Mouse (Mus musculus) neural tube, embryonic 11.5 days (tissue): ENCODE results near the gene Mn1. TPM values are rescaled to one million over a fixed set of nuclear protein-coding genes. Genes with fewer than 3 reads are reported as not detected.
A peak's percentile ranks its signal among the peaks of the same experiment; 100 is the strongest.

Source experiments
- ATAC-seq: fragments of 200-750 bp; cut with Nextera tagmentation; 2 replicates; pipeline ENCODE4 v1.8.0; 2017; ENCODE audit warnings: moderate number of reproducible peaks, mild to moderate bottlenecking, moderate TSS enrichment, moderate library complexity; ENCODE audit not compliant: insufficient read depth, low FRiP score, low TSS enrichment
- DNase-seq: peaks from one replicate; pipeline ENCODE4 v3.0.0-alpha.2; 2015; ENCODE audit warnings: low spot score
- H3K27ac ChIP-seq: fragments of 300-500 bp; sonication (generic); 2 replicates; pipeline ENCODE4 v1.5.1; 2014; ENCODE audit warnings: low read depth, mild to moderate bottlenecking, low read length
- H3K27me3 ChIP-seq: fragments of 300-500 bp; sonication (generic); 2 replicates; pipeline ENCODE4 v1.6.1; 2014; ENCODE audit warnings: mild to moderate bottlenecking, low read length, mixed read lengths; ENCODE audit not compliant: control insufficient read depth, insufficient read depth
- H3K36me3 ChIP-seq: fragments of 300-500 bp; sonication (generic); 2 replicates; pipeline ENCODE4 v1.6.1; 2014; ENCODE audit warnings: mild to moderate bottlenecking, low read length, moderate library complexity, mixed read lengths; ENCODE audit not compliant: control insufficient read depth, insufficient read depth
- H3K4me1 ChIP-seq: fragments of 300-500 bp; sonication (generic); 2 replicates; pipeline ENCODE4 v1.6.1; 2014; ENCODE audit warnings: low read length, mixed read lengths; ENCODE audit not compliant: control insufficient read depth, insufficient read depth
- H3K4me2 ChIP-seq: fragments of 300-500 bp; sonication (generic); 2 replicates; pipeline ENCODE4 v1.6.1; 2014; ENCODE audit warnings: low read depth, mild to moderate bottlenecking, moderate library complexity
- H3K4me3 ChIP-seq: fragments of 300-500 bp; sonication (generic); 2 replicates; pipeline ENCODE4 v1.5.1; 2014; ENCODE audit warnings: low read depth, low read length
- H3K9ac ChIP-seq: fragments of 300-500 bp; sonication (generic); 2 replicates; pipeline ENCODE4 v1.6.1; 2014; ENCODE audit warnings: mild to moderate bottlenecking, low read length
- H3K9me3 ChIP-seq: fragments of 300-500 bp; sonication (generic); 2 replicates; pipeline ENCODE4 v1.6.1; 2016; ENCODE audit warnings: low read length; ENCODE audit not compliant: control insufficient read depth
- WGBS: fragments of 180-500 bp; shearing (Covaris S2); extraction: QIAGEN DNeasy Blood & Tissue Kit; methylation state at CpG from one replicate; pipeline ENCODE4 v1.1.7; 2014; 5-methylcytosine and 5-hydroxymethylcytosine counted together
- polyA plus RNA-seq: library from polyadenylated mRNA; unstranded; fragments of >200 nt; fragmentation: Nextera tagmentation; extraction: Ambion mirVana; gene quantifications from 2 replicates; pipeline ENCODE4 v1.2.1, GENCODE M21; 2014

The Mn1 gene
- polyA plus RNA-seq, 1 experiment from 2014 or later = 25.6 TPM

DNA sequence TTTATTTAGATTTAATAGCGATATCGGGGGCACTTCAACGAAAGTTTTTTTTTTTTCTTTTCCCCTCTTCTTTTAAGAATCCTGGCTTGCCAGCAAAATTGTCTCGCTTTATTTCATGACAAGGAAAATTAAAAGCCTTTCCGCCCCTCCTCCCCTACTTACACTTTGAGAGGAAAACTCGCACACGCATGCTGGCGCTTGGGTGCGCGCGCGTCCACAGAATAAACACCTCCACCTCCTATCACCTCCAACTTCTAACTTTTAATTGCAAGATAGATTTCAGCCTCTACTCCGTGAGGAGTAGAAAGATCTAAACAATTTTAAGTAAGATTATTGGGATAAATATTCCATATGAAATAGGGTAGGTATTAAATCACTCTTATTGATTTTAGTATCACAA is 1.1 kb upstream of the Mn1 start:
- ATAC-seq (no peak), DNase-seq (peak; percentile 58)
- Histone ChIP-seq H3K36me3 (peaks cover 4% of the 10 kb centered on the region), H3K4me3 (peak overlapping the region; percentile 95), H3K9me3 (no peaks in the 10 kb centered on the region), H3K27me3 (0 out of 2 replicates have a peak, but pooled peaks cover 5% of the 10 kb centered on the region), H3K4me2 (peak overlapping the region; percentile 97), H3K9ac (peak overlapping the region; percentile 96), H3K4me1 (peaks cover 48% of the 10 kb centered on the region), H3K27ac (peak overlapping the region; percentile 96)
- WGBS = under 1% methylated on average over 13 of the region's 13 CpGs

- peaks cover 63% of the 10 kb centered on the region for H3K4me1 ChIP-seq
- H3K9me3 ChIP-seq = no peaks in the 10 kb centered on the region
- peak overlapping the region; percentile 95 for H3K4me3 ChIP-seq
- peak overlapping the region; percentile 96 for H3K27ac ChIP-seq
- peak; percentile 53 for DNase-seq
- H3K4me2 ChIP-seq = peak overlapping the region; percentile 97
- 0 out of 2 replicates have a peak, but pooled peaks cover 5% of the 10 kb centered on the region for H3K27me3 ChIP-seq
- peaks cover 8% of the 10 kb centered on the region for H3K36me3 ChIP-seq
- H3K9ac ChIP-seq = peak overlapping the region; percentile 96
- WGBS = 1% methylated on average over 76 of the region's 105 CpGs
- no peak for ATAC-seq
Observed at GRCm38 (mm10) chr5:111417378-111418131, 393 bp downstream of the Mn1 start.

GRCm38 (mm10) chr5:111418202-111419120 is 1.3 kb downstream of the Mn1 start:
- H3K4me2 ChIP-seq = peak overlapping the region; percentile 97
- H3K9me3 ChIP-seq = no peaks in the 10 kb centered on the region
- peak overlapping the region; percentile 95 for H3K4me3 ChIP-seq
- no peak for ATAC-seq
- DNase-seq = peak; percentile 61
- peak overlapping the region; percentile 14; the same call in 1 of the 2 replicates for H3K27ac ChIP-seq
- peaks cover 8% of the 10 kb centered on the region for H3K36me3 ChIP-seq
- peak overlapping the region; percentile 96 for H3K9ac ChIP-seq
- under 1% methylated on average over 59 of the region's 63 CpGs for WGBS
- H3K4me1 ChIP-seq = peaks cover 66% of the 10 kb centered on the region
- H3K27me3 ChIP-seq = 0 out of 2 replicates have a peak, but pooled peaks cover 5% of the 10 kb centered on the region

- WGBS = 2% methylated on average over 40 of the region's 42 CpGs
- H3K4me1 ChIP-seq = peaks cover 69% of the 10 kb centered on the region
Observed at GRCm38 (mm10) chr5:111419121-111419881, 2.1 kb downstream of the Mn1 start.

DNA sequence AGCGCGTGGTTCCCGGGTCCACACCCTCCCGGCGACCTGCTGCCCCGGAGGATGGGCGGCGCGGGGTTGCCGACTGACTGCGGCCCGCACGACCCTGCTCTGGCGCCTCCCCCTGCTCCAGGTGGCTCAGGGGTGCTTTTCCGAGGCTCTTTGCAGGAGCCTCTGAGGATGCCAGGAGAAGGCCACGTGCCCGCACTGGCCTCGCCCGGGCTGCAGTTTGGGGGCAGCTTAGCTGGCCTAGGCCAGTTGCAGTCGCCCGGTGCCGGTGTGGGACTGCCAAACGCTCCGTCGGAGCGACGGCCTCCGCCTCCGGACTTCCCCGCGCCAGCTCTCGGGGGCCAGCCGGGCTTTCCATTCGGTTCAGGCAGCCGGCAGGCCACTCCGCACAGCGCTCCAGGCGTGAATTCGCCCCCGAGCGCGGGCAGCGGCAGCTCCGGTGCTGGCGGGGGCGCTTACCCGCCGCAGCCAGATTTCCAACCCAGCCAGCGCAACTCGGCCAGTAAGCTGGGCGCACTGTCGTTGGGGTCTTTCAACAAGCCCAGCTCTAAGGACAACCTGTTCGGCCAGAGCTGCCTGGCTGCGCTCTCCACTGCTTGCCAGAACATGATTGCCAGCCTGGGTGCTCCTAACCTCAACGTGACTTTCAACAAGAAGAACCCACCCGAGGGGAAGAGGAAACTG is 3.0 kb downstream of the Mn1 start:
- ATAC-seq (no peak), DNase-seq (peak; percentile 53)
- peak overlapping the region; percentile 96 for H3K9ac ChIP-seq
- no peak overlapping the region for H3K27ac ChIP-seq
- peaks cover 8% of the 10 kb centered on the region for H3K36me3 ChIP-seq
- peak overlapping the region; percentile 95 for H3K4me3 ChIP-seq
- H3K27me3 ChIP-seq = 0 out of 2 replicates have a peak, but pooled peaks cover 3% of the 10 kb centered on the region
- no peaks in the 10 kb centered on the region for H3K9me3 ChIP-seq
- H3K4me2 ChIP-seq = peak overlapping the region; percentile 97
- under 1% methylated on average over 56 of the region's 56 CpGs for WGBS
- H3K4me1 ChIP-seq = peaks cover 68% of the 10 kb centered on the region

More at GRCm38 (mm10) chr5:111419121-111419881, 2.1 kb downstream of the Mn1 start:
- peak; percentile 63 for DNase-seq
- Histone ChIP-seq H3K4me3 (peak overlapping the region; percentile 95), H3K9ac (peak overlapping the region; percentile 96), H3K4me2 (peak overlapping the region; percentile 97), H3K9me3 (no peaks in the 10 kb centered on the region), H3K27ac (0 out of 2 replicates have a peak overlapping the region, but pooled peaks have one; percentile 14), H3K36me3 (peaks cover 8% of the 10 kb centered on the region), H3K27me3 (0 out of 2 replicates have a peak, but pooled peaks cover 3% of the 10 kb centered on the region)
- ATAC-seq = no peak

DNA sequence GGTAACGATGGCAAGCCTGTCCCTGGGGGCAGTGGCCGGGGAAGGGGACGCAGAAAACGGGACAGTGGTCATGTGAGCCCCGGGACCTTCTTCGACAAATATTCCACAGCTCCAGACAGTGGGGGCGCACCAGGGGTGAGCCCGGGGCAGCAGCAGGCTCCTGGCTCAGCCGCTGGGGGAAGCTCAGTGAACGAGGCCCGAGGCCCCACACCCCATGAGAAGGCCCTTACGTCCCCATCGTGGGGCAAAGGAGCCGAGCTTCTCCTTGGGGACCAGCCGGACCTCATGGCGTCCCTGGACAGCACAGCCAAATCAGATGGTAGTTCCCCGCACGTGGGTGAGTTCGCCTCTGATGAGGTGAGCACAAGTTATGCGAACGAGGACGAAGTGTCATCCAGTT is 3.7 kb downstream of the Mn1 start:
- Histone ChIP-seq H3K27me3 (0 out of 2 replicates have a peak, but pooled peaks cover 3% of the 10 kb centered on the region), H3K9ac (peak overlapping the region; percentile 96), H3K4me1 (peaks cover 68% of the 10 kb centered on the region), H3K4me3 (peak overlapping the region; percentile 95), H3K36me3 (peaks cover 8% of the 10 kb centered on the region), H3K4me2 (peak overlapping the region; percentile 97), H3K9me3 (no peaks in the 10 kb centered on the region), H3K27ac (no peak overlapping the region)
- DNase-seq = no peak
- ATAC-seq = no peak
- 28% methylated on average over 22 of the region's 22 CpGs for WGBS

DNA sequence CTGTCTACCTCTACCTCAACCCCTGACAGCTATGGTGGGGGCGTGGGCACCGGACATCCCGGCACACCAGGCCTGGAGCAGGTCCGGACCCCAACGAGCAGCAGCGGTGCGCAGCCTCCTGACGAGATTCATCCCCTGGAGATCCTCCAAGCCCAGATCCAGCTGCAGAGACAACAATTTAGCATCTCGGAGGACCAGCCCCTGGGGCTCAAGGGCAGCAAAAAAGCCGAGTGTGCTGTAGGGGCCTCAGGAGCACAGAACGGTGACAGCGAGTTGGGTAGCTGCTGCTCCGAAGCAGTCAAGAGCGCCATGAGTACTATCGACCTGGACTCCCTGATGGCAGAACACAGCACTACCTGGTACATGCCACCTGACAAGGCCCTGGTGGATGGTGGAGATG is 4.3 kb downstream of the Mn1 start:
- Histone ChIP-seq H3K9me3 (no peaks in the 10 kb centered on the region), H3K4me3 (peak overlapping the region; percentile 95), H3K9ac (peak overlapping the region; percentile 96; the same call in 1 of the 2 replicates), H3K27me3 (0 out of 2 replicates have a peak, but pooled peaks cover 3% of the 10 kb centered on the region), H3K27ac (no peak overlapping the region), H3K4me2 (peak overlapping the region; percentile 97), H3K4me1 (peaks cover 73% of the 10 kb centered on the region), H3K36me3 (peaks cover 8% of the 10 kb centered on the region)
- DNase-seq = no peak
- no peak for ATAC-seq
- 58% methylated on average over 15 of the region's 15 CpGs for WGBS
